Mouse (Mus musculus): ENCODE measurements around the gene Cd3eap.

Cd3eap gene

GRCm38 (mm10) chr7:19359299-19359891 is at the start of gene Cd3eap, which contains the start of gene Ppp1r13l:
Gene Cd3eap (minus strand): TSS chr7:19359483.
Gene Ppp1r13l (plus strand): TSS chr7:19359749.
- DNase-seq = peak; percentile 91

- peak; percentile 93 to 94 for DNase-seq
Observed at GRCm38 (mm10) chr7:19405417-19405816, 46.1 kb upstream of the Cd3eap start.

GRCm38 (mm10) chr7:19404476-19404875 is 45.2 kb upstream of the Cd3eap start, which contains the start of gene Ckm:
Gene Ckm (plus strand): TSS chr7:19404776.
- no peak for DNase-seq

GRCm38 (mm10) chr7:19403731-19404296 is 44.5 kb upstream of the Cd3eap start, which contains the start of gene Klc3:
Gene Klc3 (minus strand): TSS chr7:19404104.
- DNase-seq = peak; percentile 86 to 87

DNA sequence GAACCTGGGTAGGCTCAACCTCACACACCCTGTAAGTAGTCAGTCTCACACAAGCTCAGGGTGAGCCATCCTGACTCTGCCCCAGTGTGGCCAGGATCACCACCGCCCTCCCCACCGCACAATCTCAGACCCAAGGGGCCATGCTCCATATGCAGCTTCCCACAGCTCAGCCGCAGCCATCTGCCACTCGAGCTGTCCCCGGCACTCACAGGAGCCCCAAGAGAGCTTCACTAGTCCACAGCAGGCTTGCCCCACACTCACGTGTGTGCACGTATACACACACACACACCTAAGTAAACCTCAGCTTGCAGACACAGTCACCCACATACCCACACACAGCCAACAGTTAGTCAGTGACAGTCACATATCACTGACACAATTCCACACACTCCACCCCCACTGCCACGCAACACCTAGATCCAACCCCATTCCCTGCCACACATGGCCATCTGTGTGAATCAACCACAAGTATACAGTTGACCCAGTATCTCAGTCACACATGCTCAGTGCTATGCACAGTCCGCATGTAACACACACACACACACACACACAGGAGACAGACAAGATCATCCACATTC is 43.3 kb upstream of the Cd3eap start:
- DNase-seq = no peak

- DNase-seq = peak in 1 of 2 experiments; percentile 27
Observed at GRCm38 (mm10) chr7:19400946-19401345, 41.7 kb upstream of the Cd3eap start.

DNA sequence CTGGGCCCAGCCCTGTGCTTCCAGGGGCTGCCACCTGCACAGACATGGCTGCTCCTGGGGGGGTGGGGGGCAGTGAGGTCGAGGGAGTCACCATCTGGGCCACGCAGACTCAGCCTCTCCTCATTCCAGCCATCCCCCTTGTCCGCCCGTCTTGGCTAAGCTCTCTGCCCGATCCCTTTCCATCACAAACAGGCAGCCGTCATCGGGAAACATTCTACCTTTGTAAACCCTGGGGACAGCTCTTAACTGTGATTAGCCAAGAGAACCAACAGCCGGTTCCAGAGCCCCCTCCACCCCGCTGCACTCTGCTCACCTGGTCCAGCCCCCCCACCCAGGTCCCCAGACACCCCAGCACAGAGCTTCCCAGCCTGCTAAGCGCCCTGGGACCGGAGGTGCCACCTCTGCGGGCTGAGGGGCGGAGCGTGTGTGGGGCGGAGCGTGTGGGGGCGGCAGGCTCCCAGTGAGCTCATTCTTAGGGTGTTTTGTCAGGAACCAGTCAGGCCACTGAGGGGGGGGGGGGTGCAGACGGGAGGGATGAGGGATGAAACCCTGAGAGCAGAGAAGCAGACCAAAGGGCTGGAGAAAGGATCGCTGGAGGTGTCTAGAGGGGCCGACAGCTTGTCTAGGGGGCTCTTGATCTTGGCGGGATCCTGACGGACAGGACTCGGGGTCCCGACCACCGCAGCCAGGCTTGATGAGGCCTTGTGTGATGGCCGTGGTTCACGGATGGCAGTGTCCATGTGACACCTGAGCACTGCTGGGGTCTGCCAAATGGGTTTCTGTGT is 40.4 kb upstream of the Cd3eap start:
- peak; percentile 61 to 63 for DNase-seq

- DNase-seq = no peak
Observed at GRCm38 (mm10) chr7:19394484-19394883, 35.2 kb upstream of the Cd3eap start.

DNA sequence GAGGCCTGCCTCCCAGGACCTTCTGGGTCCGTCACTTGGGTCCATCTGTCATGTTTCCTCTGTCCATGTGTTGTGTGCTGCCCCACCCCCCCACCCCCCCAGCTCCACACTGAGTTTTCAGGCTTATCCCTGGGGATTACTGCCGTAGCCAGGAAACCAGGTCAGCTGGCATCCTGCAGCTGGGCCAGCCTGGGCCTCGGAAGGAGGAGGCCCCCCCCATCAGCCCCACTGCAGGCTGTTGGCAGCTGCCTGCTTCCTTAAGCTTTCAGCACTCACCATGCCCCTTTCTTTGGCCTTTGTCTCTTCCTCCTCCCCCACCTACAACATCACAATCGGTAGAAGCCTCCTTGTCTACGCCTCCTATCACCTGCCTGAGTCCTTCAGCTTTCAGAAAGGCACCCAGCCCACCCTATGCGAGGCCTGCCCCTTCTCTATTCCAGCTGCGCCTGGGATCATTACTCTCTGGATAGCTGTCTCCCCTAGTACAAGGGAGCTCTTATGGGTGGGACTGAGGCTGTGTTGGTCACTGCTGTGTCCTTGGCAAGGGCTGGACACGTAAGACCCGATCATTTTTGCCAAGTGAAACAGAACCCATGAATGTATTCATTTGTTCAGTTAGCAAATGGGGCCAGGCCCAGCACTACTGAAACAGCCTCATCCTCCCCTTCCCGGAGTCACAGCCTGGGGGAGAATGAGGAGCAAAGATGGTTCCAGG is 29.6 kb upstream of the Cd3eap start:
- DNase-seq = no peak

- no peak for DNase-seq
Observed at GRCm38 (mm10) chr7:19383708-19384107, 24.4 kb upstream of the Cd3eap start.

GRCm38 (mm10) chr7:19382166-19382541 is 22.9 kb upstream of the Cd3eap start:
- DNase-seq = peak in 1 of 2 experiments; percentile 48

DNA sequence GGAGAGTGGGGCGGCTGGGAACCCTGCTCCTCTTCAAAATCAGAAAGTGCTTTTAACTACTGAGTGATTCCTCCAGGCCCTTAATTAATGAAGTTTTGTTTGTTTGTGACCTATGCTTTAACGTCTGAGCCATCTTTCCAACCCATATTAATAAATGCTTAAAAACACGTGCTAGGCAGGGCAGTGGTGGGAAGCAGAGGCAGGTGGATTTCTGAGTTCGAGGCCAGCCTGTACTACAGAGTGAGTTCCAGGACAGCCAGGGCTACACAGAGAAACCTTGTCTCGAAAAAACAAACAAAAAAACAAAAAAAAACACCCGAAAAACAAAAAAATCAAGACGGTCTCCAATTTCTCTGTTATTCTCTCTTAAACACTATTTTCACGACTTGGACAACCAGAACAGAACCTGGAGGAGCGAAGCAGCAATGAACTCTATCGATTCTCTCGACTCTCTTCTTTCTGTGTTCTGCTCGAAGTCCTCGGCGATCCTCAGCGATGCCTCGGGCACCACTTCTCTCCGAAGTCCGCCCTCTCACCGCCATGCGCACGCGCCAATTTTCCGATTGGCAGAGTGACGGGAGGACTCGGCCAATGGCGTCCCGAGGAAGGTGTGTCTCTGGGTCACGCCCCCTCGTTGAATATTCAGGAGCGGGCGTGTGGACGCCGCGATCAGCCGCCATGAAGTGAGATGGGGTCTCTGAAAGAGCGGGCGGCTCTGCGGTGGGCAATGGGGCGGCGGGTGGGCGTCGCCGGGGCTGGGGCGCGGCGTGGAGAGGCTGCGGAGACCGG is 22.3 kb upstream of the Cd3eap start, which contains the start of gene Ercc2:
Ercc2 (plus strand) TSS at position 634 of the 789 bp plus-strand sequence.
- DNase-seq = peak; percentile 98

- DNase-seq = no peak
Observed at GRCm38 (mm10) chr7:19378049-19378448, 18.8 kb upstream of the Cd3eap start.

- DNase-seq = no peak
Observed at GRCm38 (mm10) chr7:19376019-19376418, 16.7 kb upstream of the Cd3eap start.

GRCm38 (mm10) chr7:19375368-19375767 is 16.1 kb upstream of the Cd3eap start:
- DNase-seq = no peak

DNA sequence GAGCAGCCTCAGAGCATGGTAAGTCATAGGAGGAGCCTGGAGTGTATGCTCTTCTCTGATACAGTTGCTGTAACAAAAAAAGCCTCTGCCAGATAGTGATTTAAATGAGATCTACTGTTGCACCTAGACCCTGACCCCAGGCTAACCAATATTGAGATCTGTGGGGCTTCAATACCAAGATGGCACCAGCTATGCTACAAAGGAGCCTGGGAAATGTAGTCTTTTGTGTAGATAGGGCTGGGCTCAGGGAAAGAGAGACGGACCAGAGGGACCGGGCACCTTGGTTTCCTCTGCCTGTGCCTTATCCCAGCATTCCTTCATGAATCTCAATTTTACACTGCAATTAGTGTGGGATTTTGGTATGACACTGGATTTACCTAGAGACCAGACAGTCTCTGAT is 14.1 kb upstream of the Cd3eap start:
- no peak for DNase-seq

DNA sequence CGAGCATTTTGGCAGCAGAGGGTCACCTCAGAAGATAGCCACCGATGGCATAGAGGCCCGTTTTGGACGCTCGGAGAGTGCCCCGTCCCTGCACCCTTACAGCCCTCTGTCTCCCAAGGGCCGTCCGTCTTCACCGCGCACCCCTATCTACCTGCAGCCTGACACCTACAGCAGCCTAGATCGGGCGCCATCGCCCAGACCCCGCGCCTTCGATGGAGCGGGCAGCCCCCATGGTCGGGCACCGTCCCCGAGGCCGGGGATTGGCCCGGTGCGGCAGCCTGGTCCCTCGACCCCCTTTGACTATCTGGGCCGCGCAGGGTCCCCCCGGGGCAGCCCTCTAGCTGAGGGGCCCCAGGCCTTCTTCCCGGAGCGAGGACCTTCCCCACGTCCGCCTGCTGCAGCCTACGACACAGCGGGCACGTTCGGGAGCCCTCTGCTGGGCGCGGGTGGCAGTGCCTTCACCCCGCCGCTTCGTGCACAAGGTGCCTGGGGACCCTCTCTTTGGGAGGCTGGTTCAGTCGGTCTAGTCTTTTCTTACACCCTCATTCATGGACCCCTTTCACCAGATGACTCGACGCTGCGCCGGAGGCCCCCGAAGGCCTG is 10.6 kb upstream of the Cd3eap start:
- DNase-seq = peak; percentile 80 to 81

- no peak for DNase-seq
Observed at GRCm38 (mm10) chr7:19368380-19368779, 9.1 kb upstream of the Cd3eap start.

DNA sequence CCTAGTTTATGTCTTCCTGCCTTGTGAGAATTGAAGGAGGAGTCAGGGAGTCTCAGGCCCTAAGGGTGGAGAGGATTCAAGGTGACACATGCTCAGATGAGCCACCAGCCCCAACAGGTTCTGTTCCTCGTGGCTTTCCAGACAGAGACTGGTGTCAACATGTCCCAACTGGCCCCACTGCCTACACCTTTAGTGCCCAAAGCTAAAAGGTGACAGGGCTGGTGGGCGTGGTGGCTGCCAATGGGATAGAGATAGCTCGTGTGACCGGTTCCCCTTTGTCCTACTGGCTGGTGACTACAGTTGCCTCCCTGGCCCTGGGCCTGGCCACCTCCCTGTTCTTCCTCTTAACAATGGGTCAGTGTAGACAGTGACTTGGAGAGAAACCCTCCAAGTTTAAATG is 6.1 kb upstream of the Cd3eap start:
- DNase-seq = no peak

GRCm38 (mm10) chr7:19363881-19364280 is 4.6 kb upstream of the Cd3eap start:
- peak; percentile 83 to 84 for DNase-seq

DNA sequence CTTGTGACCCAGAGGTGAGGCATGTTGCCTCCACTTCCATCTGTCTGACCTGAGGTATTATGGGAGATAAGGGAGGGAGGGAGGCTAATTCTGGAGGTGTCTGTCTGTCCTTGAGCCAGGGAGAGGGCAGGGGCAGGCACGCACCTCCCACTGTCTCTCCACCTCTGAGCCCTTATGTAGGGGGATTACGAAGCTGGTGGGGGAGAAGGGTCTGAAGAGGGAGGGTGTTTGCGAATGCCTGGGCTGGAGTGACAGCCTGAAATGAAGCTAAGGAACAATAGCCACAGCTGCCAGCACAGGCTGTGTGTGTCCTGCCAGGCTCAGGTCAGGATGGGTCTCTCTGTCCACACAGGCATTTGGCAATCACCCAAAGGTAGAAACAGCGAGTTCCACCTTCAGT is 3.0 kb upstream of the Cd3eap start:
- no peak for DNase-seq

Measured in B cell, adult 2 months (primary cell).